Mouse (Mus musculus): Measurements from ENCODE around the gene Magi1. TPM values are rescaled to one million over a fixed set of nuclear protein-coding genes. Genes with fewer than 3 reads are reported as not detected.

The Magi1 gene
- polyA plus RNA-seq, 1 experiment from 2014 or later = 19.9 TPM

DNA sequence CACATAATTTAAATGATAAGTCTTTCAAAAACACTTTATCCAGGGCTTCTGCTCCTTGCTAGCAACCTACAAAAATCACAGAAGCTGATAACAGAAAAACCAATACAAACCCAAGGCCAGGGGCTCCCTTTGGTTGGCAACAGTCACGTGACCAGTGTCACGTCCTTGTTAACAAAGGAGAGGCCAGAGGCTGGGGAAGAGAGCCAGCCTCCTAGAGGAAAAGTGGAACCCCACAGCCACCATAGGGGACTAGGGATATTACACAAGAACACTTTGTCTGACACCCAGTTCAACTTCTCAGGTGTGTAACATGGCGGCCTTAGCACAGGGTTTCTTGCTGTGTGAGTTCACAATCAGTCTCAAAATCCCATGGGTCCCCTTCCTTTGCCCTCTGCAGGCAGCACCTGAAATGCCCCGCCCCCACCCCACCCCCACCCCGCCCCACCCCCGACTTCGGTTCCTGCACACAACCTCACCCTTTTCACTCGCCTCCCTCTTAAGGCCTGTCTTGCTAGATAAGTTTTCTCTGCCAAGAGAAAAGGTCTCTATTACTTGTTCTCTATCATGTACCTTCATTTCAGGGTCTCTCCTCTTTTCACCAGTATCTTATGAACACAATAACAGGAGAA, 190.6 kb downstream of the Magi1 start:
- Histone ChIP-seq H3K4me2 (replicated peaks) (no peak overlapping the region), H3K4me3 (no peak overlapping the region), H3K9ac (no peak overlapping the region), H3K36me3 (no peaks in the 10 kb centered on the region), H3K4me1 (peaks cover 18% of the 10 kb centered on the region), H3K27me3 (no peaks in the 10 kb centered on the region), H3K9me3 (no peaks in the 10 kb centered on the region), H3K27ac (no peak overlapping the region)
- WGBS = 53% methylated on average over 8 of the region's 8 CpGs
- ATAC-seq (ENCODE audit: insufficient number of reproducible peaks, insufficient read depth, low FRiP score, low TSS enrichment) = no peak

DNA sequence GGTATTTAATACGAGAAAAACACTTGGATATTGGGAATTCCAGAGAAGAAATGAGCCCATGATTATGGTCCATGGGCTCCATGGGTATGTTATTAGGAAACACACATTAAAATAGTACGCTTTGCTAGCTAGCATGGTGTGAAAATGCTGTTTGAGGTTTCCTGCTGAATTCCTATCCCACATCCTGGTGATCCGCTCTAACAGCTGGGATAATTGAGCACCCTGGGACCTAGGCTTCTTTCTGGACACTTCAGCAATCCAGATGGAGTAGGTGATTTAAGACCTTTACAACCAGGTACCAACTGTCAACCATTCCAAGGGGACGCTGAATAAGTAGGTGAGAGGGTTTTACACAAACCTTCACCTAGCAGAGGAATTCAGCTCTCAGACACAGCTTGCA, 191.2 kb downstream of the Magi1 start:
- Histone ChIP-seq H3K9me3 (no peaks in the 10 kb centered on the region), H3K9ac (no peak overlapping the region), H3K27ac (no peak overlapping the region), H3K4me2 (replicated peaks) (no peak overlapping the region), H3K27me3 (no peaks in the 10 kb centered on the region), H3K36me3 (no peaks in the 10 kb centered on the region), H3K4me3 (no peak overlapping the region), H3K4me1 (peaks cover 18% of the 10 kb centered on the region)
- WGBS = 86% methylated on average over 4 of the region's 4 CpGs
- no peak for ATAC-seq (ENCODE audit: insufficient number of reproducible peaks, insufficient read depth, low FRiP score, low TSS enrichment)

DNA sequence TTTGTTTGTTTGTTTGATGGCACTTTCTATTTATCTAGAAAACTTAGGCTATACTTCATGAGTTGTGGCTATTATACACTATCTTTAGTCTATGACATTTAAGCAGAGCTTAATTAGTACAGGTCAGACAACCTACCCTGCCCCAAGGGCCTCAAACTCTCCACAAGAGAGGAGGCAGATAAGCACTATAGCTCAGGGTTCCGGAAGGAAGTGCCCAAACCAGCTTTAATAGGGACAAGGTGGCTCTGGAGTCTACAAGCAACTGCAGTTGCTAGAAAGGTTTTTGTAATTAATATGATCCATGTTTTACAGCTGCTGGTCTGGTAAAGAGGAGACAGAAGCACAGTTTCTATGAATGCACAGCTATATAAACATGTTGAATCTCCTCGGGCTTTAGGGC, 196.9 kb downstream of the Magi1 start:
- Histone ChIP-seq H3K27ac (no peak overlapping the region), H3K4me1 (peaks cover 20% of the 10 kb centered on the region), H3K4me3 (no peak overlapping the region), H3K27me3 (no peaks in the 10 kb centered on the region), H3K9me3 (no peaks in the 10 kb centered on the region), H3K36me3 (no peaks in the 10 kb centered on the region), H3K9ac (no peak overlapping the region), H3K4me2 (replicated peaks) (no peak overlapping the region)
- 24% methylated on average over 2 of the region's 2 CpGs for WGBS
- no peak for ATAC-seq (ENCODE audit: insufficient number of reproducible peaks, insufficient read depth, low FRiP score, low TSS enrichment)

DNA sequence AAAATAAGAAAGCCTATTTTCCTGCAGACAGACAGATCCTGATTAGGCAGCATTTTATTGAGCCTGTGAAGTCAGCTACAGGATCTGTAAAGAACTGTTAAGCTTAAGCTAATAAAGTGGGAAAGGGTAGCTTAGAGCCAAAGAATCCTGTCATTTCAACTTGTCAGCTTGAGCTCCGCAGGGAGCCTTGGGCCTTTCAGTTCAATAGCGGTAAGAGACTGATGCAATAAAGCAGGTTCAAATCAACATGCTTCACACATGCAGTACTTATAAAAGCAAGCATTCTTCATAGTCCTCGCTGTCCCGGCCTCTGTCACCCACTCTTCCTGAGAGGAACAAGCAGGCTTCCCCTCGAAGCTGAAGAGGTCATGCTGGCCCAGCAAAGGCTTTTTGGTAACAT, 199.0 kb downstream of the Magi1 start:
- Histone ChIP-seq H3K9me3 (no peaks in the 10 kb centered on the region), H3K4me3 (no peak overlapping the region), H3K27ac (no peak overlapping the region), H3K4me1 (peaks cover 32% of the 10 kb centered on the region), H3K36me3 (no peaks in the 10 kb centered on the region), H3K4me2 (replicated peaks) (no peak overlapping the region), H3K27me3 (no peaks in the 10 kb centered on the region), H3K9ac (no peak overlapping the region)
- 56% methylated on average over 5 of the region's 5 CpGs for WGBS
- no peak for ATAC-seq (ENCODE audit: insufficient number of reproducible peaks, insufficient read depth, low FRiP score, low TSS enrichment)

DNA sequence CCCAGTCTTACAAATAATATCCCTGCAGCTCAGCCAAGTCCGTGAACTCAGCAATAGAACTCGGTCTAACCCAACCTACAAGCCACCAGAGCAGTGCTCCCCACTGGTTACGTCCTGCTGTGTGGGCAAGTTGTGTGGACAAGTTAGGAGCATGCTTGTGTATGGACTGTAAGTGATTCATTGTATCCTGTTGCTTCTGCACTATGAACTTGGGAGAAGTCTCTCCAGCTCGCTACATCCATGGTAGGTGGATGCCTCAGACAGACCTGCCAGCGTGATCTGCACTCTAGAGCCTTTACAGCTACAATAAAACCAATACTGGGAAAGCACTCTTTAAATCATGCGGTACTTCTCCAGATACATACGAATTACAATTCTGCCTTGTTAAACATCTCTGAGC, 200.3 kb downstream of the Magi1 start:
- Histone ChIP-seq H3K4me1 (peaks cover 45% of the 10 kb centered on the region), H3K4me3 (no peak overlapping the region), H3K27me3 (no peaks in the 10 kb centered on the region), H3K27ac (no peak overlapping the region), H3K36me3 (no peaks in the 10 kb centered on the region), H3K4me2 (replicated peaks) (no peak overlapping the region), H3K9me3 (no peaks in the 10 kb centered on the region), H3K9ac (no peak overlapping the region)
- WGBS = 92% methylated on average over 7 of the region's 7 CpGs
- ATAC-seq (ENCODE audit: insufficient number of reproducible peaks, insufficient read depth, low FRiP score, low TSS enrichment) = no peak

DNA sequence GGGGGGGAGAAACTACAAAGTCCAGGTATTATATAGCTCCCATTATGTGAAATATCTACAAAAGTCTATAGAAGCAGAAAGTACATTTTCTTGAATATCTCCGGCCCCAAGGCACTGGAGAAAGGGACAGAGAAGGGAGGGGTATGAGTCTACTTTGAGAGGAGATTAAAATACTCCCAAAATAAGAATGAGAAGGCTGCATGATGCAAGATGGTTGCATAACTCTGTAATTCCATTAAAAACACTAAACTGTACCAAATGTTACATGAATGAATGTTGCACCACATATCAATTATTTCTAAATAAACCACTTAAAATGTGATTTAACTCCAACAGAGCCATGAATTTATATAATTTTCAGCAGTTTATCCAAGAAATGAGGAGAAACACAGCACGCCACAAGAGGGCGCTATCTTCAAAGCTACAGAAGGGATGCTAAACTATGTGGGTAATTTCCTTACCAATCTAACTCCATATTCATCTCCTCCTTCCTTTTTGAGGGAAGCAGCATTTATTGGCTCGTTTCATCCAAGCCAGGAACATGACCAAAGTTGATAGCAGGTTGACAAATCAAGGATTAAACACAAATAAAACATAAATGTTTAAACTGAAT, 202.7 kb downstream of the Magi1 start:
- no peak for ATAC-seq (ENCODE audit: insufficient number of reproducible peaks, insufficient read depth, low FRiP score, low TSS enrichment)
- WGBS = 10% methylated on average over 4 of the region's 4 CpGs
- Histone ChIP-seq H3K9ac (no peak overlapping the region), H3K27me3 (no peaks in the 10 kb centered on the region), H3K4me1 (peaks cover 43% of the 10 kb centered on the region), H3K4me3 (no peak overlapping the region), H3K9me3 (no peaks in the 10 kb centered on the region), H3K36me3 (no peaks in the 10 kb centered on the region), H3K4me2 (replicated peaks) (no peak overlapping the region), H3K27ac (peak overlapping the region; percentile 46; the same call in 1 of the 2 replicates)

DNA sequence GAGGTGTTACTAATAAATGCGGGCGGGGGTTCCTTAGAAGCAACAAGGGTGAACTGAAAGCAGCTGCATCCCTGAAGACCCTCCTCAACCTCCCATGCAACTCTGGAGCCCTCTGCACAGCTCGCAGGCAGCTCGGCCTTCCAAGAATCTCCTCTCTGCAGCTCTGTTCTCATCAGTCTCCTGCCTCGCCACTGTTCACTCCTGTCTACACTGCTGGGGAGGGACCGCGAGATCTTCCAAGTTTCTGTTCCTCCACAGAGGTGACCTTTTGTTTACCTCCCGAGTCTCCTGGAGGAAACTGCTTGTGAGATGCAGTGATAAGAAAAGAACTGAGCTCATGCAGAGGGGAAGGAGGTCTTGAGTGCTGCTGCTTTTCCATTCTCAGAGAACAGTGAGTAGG, 204.8 kb downstream of the Magi1 start:
- no peak overlapping the region for H3K4me2 ChIP-seq (replicated peaks)
- H3K9ac ChIP-seq = no peak overlapping the region
- no peaks in the 10 kb centered on the region for H3K27me3 ChIP-seq
- H3K4me3 ChIP-seq = no peak overlapping the region
- 40% methylated on average over 8 of the region's 8 CpGs for WGBS
- H3K36me3 ChIP-seq = no peaks in the 10 kb centered on the region
- no peak for ATAC-seq (ENCODE audit: insufficient number of reproducible peaks, insufficient read depth, low FRiP score, low TSS enrichment)
- peaks cover 59% of the 10 kb centered on the region for H3K4me1 ChIP-seq
- H3K27ac ChIP-seq = 0 out of 2 replicates have a peak overlapping the region, but pooled peaks have one; percentile 23
- no peaks in the 10 kb centered on the region for H3K9me3 ChIP-seq

DNA sequence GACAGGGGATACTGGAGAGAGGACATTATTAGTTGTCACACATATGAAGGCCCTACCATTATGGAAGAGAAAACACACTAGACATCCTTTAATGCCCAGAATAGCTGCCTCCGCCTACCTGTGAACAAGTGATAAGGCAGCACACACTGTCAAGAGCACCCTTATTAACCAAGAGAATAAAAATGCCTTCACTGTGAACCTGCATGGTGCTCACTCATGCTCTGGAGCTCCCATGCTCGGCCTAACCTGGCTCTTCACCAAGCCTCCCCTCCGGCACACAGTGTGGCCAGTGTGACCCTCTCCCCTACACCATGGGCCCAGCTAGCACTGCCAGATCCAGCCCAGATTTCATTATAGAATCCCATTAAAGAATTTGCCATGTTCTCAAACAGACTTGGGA, 206.7 kb downstream of the Magi1 start:
- H3K4me2 ChIP-seq (replicated peaks) = no peak overlapping the region
- no peaks in the 10 kb centered on the region for H3K9me3 ChIP-seq
- H3K27me3 ChIP-seq = no peaks in the 10 kb centered on the region
- no peak overlapping the region for H3K9ac ChIP-seq
- no peak overlapping the region for H3K27ac ChIP-seq
- H3K4me1 ChIP-seq = peaks cover 56% of the 10 kb centered on the region
- 94% methylated on average over 3 of the region's 3 CpGs for WGBS
- ATAC-seq (ENCODE audit: insufficient number of reproducible peaks, insufficient read depth, low FRiP score, low TSS enrichment) = no peak
- no peak overlapping the region for H3K4me3 ChIP-seq
- H3K36me3 ChIP-seq = no peaks in the 10 kb centered on the region

DNA sequence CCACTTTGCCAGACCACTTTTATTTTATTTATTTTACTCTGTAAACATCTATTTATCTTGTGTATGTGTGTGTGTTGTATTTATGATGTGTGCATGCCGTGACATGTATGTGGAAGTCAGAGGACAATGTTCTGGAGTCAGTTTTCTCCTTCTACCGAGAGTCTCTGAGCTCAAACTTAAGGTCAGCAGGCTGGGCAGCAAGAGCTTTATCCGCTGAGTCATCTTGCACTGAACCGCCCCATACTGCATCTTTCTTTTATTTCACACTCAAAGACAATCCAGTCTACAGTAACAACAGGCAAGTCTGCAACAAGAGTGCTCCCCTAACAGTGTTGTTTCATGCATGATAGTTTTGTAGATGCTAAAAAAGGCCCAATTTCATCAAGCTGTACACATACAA, 207.7 kb downstream of the Magi1 start:
- H3K4me3 ChIP-seq = no peak overlapping the region
- no peaks in the 10 kb centered on the region for H3K27me3 ChIP-seq
- 0 out of 2 replicates have a peak overlapping the region, but pooled peaks have one; percentile 13 for H3K27ac ChIP-seq
- no peaks in the 10 kb centered on the region for H3K9me3 ChIP-seq
- WGBS = 78% methylated on average over 4 of the region's 4 CpGs
- H3K4me2 ChIP-seq (replicated peaks) = no peak overlapping the region
- H3K36me3 ChIP-seq = no peaks in the 10 kb centered on the region
- no peak overlapping the region for H3K9ac ChIP-seq
- ATAC-seq (ENCODE audit: insufficient number of reproducible peaks, insufficient read depth, low FRiP score, low TSS enrichment) = no peak
- H3K4me1 ChIP-seq = peaks cover 58% of the 10 kb centered on the region

DNA sequence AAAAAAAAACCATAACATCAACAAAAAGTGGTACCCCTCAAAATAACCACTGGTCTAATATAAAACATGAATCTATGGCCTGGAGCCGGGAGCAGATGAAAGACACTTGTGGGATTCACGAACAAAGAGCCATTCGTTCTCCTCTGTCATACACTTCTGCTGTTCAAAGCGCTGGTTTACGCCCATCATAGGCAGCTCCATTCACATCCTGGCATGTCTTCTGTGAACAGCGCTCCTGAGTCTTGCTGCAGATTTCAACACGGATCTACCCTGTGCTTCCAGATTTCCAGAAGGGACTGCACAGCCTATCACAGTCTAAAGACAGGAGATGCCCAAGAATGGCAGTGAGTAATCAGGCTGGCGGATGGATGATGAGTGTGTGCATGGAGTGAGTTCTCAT, 208.5 kb downstream of the Magi1 start:
- Histone ChIP-seq H3K9ac (no peak overlapping the region), H3K4me3 (no peak overlapping the region), H3K27me3 (no peaks in the 10 kb centered on the region), H3K9me3 (no peaks in the 10 kb centered on the region), H3K27ac (peak overlapping the region; percentile 78), H3K4me1 (peaks cover 55% of the 10 kb centered on the region), H3K36me3 (no peaks in the 10 kb centered on the region), H3K4me2 (replicated peaks) (peak overlapping the region; percentile 27; the same call in 1 of the 2 replicates)
- WGBS = 27% methylated on average over 8 of the region's 8 CpGs
- 0 out of 2 replicates have a peak, but pooled peaks have one; percentile 35 for ATAC-seq (ENCODE audit: insufficient number of reproducible peaks, insufficient read depth, low FRiP score, low TSS enrichment)

DNA sequence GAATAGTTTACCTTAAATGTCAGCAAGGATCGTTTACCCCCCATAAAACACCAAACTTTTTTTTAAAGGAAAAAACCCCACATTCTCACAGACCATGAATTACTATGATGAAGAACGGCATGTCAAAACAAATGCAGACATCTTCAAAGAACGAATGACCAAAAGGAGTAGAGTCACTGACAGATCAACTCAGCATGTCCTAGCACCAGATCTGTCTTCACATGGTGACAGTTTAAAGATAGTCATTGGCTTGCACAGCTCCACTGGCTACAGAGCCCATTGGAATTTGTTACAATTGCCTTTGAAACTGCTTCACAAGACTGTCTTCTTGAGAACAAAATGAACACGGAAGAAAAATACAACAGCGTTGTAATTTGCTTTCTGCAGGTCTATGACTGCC, 212.0 kb downstream of the Magi1 start:
- Histone ChIP-seq H3K4me3 (no peak overlapping the region), H3K9me3 (no peaks in the 10 kb centered on the region), H3K9ac (no peak overlapping the region), H3K27me3 (no peaks in the 10 kb centered on the region), H3K27ac (no peak overlapping the region), H3K36me3 (no peaks in the 10 kb centered on the region), H3K4me2 (replicated peaks) (no peak overlapping the region), H3K4me1 (peaks cover 54% of the 10 kb centered on the region)
- ATAC-seq (ENCODE audit: insufficient number of reproducible peaks, insufficient read depth, low FRiP score, low TSS enrichment) = no peak
- 71% methylated on average over 5 of the region's 5 CpGs for WGBS

DNA sequence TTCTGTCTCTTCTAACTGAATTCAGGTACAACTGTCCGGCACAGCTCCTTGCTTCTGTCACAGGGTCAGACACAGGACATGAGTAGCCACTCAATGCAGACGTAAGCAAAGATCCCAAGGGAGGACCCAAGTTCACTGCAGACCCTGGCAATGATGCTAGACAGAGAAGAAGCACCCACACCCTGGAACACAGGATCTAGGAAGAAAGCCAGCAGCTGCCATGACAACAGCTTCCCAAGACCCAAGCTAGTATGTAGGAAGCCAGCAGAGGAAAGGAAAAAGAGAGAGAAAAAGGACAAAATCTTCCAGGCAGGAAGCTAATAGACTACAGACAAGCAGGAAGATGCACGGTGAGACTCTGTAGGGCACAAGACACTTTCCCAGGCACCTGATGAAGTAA, 213.0 kb downstream of the Magi1 start:
- Histone ChIP-seq H3K4me2 (replicated peaks) (no peak overlapping the region), H3K27ac (no peak overlapping the region), H3K27me3 (no peaks in the 10 kb centered on the region), H3K9ac (no peak overlapping the region), H3K36me3 (no peaks in the 10 kb centered on the region), H3K9me3 (no peaks in the 10 kb centered on the region), H3K4me3 (no peak overlapping the region), H3K4me1 (peaks cover 47% of the 10 kb centered on the region)
- no peak for ATAC-seq (ENCODE audit: insufficient number of reproducible peaks, insufficient read depth, low FRiP score, low TSS enrichment)
- WGBS = 71% methylated on average over 3 of the region's 3 CpGs

All from embryonic facial prominence, embryonic 12.5 days (tissue).